Mouse (Mus musculus): ENCODE results near the gene Gm5089.

GRCm38 (mm10) chr14:122491521-122491920 is 40.6 kb upstream of the Gm5089 start:
- TF ChIP-seq CTCF (IDR thresholded peaks at IDR 0.05; ENCODE audit: low read depth, low read length) (no peak), POLR2A (IDR thresholded peaks at IDR 0.05; ENCODE audit: borderline replicate concordance, low read depth, low read length) (no peak)

Data from bone marrow macrophage, adult 2 months (primary cell).